Mouse (Mus musculus) neural tube, embryonic 15.5 days (tissue): ENCODE data around the gene Rab5if. TPM values are rescaled to one million over a fixed set of nuclear protein-coding genes. Genes with fewer than 3 reads are reported as not detected.

Experiments
- ATAC-seq: fragments of 200-750 bp; cut with Nextera tagmentation; 2 replicates; pipeline ENCODE4 v1.8.0; 2017; ENCODE audit warnings: mild to moderate bottlenecking, moderate TSS enrichment, moderate library complexity; ENCODE audit not compliant: low FRiP score
- H3K27ac ChIP-seq: fragments of 300-500 bp; sonication (generic); replicated peaks from 2 replicates; pipeline ENCODE4 v1.5.1; 2015; ENCODE audit warnings: mild to moderate bottlenecking, inconsistent platforms
- H3K27me3 ChIP-seq: fragments of 300-500 bp; sonication (generic); replicated peaks from 2 replicates; pipeline ENCODE4 v1.6.1; 2015; ENCODE audit warnings: inconsistent platforms
- H3K36me3 ChIP-seq: fragments of 300-500 bp; sonication (generic); 2 replicates; pipeline ENCODE4 v1.6.1; 2015; ENCODE audit warnings: inconsistent platforms
- H3K4me1 ChIP-seq: fragments of 300-500 bp; sonication (generic); 2 replicates; pipeline ENCODE4 v1.6.1; 2015; ENCODE audit warnings: inconsistent platforms
- H3K4me2 ChIP-seq: fragments of 300-500 bp; sonication (generic); 2 replicates; pipeline ENCODE4 v1.6.1; 2015; ENCODE audit warnings: inconsistent platforms, mild to moderate bottlenecking, moderate library complexity
- H3K4me3 ChIP-seq: fragments of 300-500 bp; sonication (generic); replicated peaks from 2 replicates; pipeline ENCODE4 v1.5.1; 2015; ENCODE audit warnings: mild to moderate bottlenecking, inconsistent platforms
- H3K9ac ChIP-seq: fragments of 300-500 bp; sonication (generic); replicated peaks from 2 replicates; pipeline ENCODE4 v1.6.1; 2015; ENCODE audit warnings: mild to moderate bottlenecking, inconsistent platforms
- H3K9me3 ChIP-seq: fragments of 300-500 bp; sonication (generic); replicated peaks from 2 replicates; pipeline ENCODE4 v1.6.1; 2016; ENCODE audit warnings: inconsistent platforms
- WGBS: fragments of 180-500 bp; shearing (Covaris S2); methylation state at CpG from one replicate; pipeline ENCODE4 v1.1.7; 2015; ENCODE audit warnings: mixed read lengths; 5-methylcytosine and 5-hydroxymethylcytosine counted together
- polyA plus RNA-seq: library from polyadenylated mRNA; unstranded; fragments of >200 nt; fragmentation: Nextera tagmentation; extraction: Ambion mirVana; gene quantifications from 2 replicates; pipeline ENCODE4 v1.2.1, GENCODE M21; 2015

Rab5if gene
- polyA plus RNA-seq, 1 experiment from 2014 or later = 152 TPM

- Histone ChIP-seq H3K9me3 (no peaks in the 10 kb centered on the region), H3K27ac (no peak overlapping the region), H3K4me2 (no peak overlapping the region), H3K36me3 (peaks cover 15% of the 10 kb centered on the region; the same call in 1 of the 2 replicates), H3K27me3 (no peaks in the 10 kb centered on the region), H3K4me3 (no peak overlapping the region), H3K4me1 (peaks cover 17% of the 10 kb centered on the region), H3K9ac (no peak overlapping the region)
- 95% methylated on average over 1 of the region's 1 CpGs for WGBS
- ATAC-seq = no peak
These were observed 6.6 kb upstream of the Rab5if start for GRCm38 (mm10) chr2:156856311-156856710.

- no peak for ATAC-seq
These were observed 5.5 kb upstream of the Rab5if start for GRCm38 (mm10) chr2:156857385-156857791.

GRCm38 (mm10) chr2:156857835-156858234 lies 5.1 kb upstream of the Rab5if start, which contains the start of gene 4930518I15Rik:
4930518I15Rik (minus strand) TSS chr2:156857946.
- peaks cover 25% of the 10 kb centered on the region for H3K4me1 ChIP-seq
- H3K36me3 ChIP-seq = peaks cover 15% of the 10 kb centered on the region; the same call in 1 of the 2 replicates
- 82% methylated on average over 2 of the region's 2 CpGs for WGBS
- no peak for ATAC-seq
- no peak within 1 kb of the TSS for H3K27ac ChIP-seq
- no peak within 1 kb of the TSS for H3K9ac ChIP-seq
- H3K9me3 ChIP-seq = no peaks in the 10 kb centered on the region
- no peak within 1 kb of the TSS for H3K4me3 ChIP-seq
- H3K4me2 ChIP-seq = no peak within 1 kb of the TSS
- H3K27me3 ChIP-seq = no peaks in the 10 kb centered on the region

More at GRCm38 (mm10) chr2:156857385-156857791, 5.5 kb upstream of the Rab5if start:
- H3K4me1 ChIP-seq = peaks cover 25% of the 10 kb centered on the region
- H3K36me3 ChIP-seq = peaks cover 15% of the 10 kb centered on the region; the same call in 1 of the 2 replicates
- 83% methylated on average over 3 of the region's 3 CpGs for WGBS
- H3K27me3 ChIP-seq = no peaks in the 10 kb centered on the region
- H3K27ac ChIP-seq = no peak overlapping the region
- H3K9me3 ChIP-seq = no peaks in the 10 kb centered on the region
- no peak overlapping the region for H3K9ac ChIP-seq
- H3K4me3 ChIP-seq = no peak overlapping the region
- H3K4me2 ChIP-seq = no peak overlapping the region

GRCm38 (mm10) chr2:156858671-156859070 lies 4.3 kb upstream of the Rab5if start:
- Histone ChIP-seq H3K4me1 (peaks cover 28% of the 10 kb centered on the region), H3K27ac (no peak overlapping the region), H3K4me2 (no peak overlapping the region), H3K4me3 (no peak overlapping the region), H3K9me3 (no peaks in the 10 kb centered on the region), H3K9ac (no peak overlapping the region), H3K36me3 (peaks cover 15% of the 10 kb centered on the region; the same call in 1 of the 2 replicates), H3K27me3 (no peaks in the 10 kb centered on the region)
- 86% methylated on average over 7 of the region's 7 CpGs for WGBS
- no peak for ATAC-seq

GRCm38 (mm10) chr2:156862041-156862717 lies 749 bp upstream of the Rab5if start:
- ATAC-seq = peak; percentile 6; the same call in 1 of the 2 replicates
- H3K4me1 ChIP-seq = peaks cover 44% of the 10 kb centered on the region
- H3K36me3 ChIP-seq = peaks cover 24% of the 10 kb centered on the region

GRCm38 (mm10) chr2:156863487-156864160 lies 696 bp downstream of the Rab5if start:
- Histone ChIP-seq H3K4me3 (peak overlapping the region; percentile 80), H3K36me3 (peaks cover 23% of the 10 kb centered on the region), H3K27ac (peak overlapping the region; percentile 89), H3K27me3 (no peaks in the 10 kb centered on the region), H3K4me1 (peaks cover 41% of the 10 kb centered on the region), H3K9me3 (no peaks in the 10 kb centered on the region), H3K4me2 (peak overlapping the region; percentile 92), H3K9ac (peak overlapping the region; percentile 92)
- ATAC-seq = peak; percentile 39
- WGBS = 2% methylated on average over 28 of the region's 28 CpGs

More at GRCm38 (mm10) chr2:156862041-156862717, 749 bp upstream of the Rab5if start:
- Histone ChIP-seq H3K4me2 (peak overlapping the region; percentile 89), H3K27me3 (no peaks in the 10 kb centered on the region), H3K27ac (peak overlapping the region; percentile 92), H3K9me3 (no peaks in the 10 kb centered on the region), H3K4me3 (peak overlapping the region; percentile 80), H3K9ac (peak overlapping the region; percentile 77)
- under 1% methylated on average over 19 of the region's 19 CpGs for WGBS

- no peak for ATAC-seq
- WGBS = 78% methylated on average over 3 of the region's 3 CpGs
- H3K27ac ChIP-seq = no peak overlapping the region
- peak overlapping the region; percentile 92 for H3K4me2 ChIP-seq
- H3K9me3 ChIP-seq = no peaks in the 10 kb centered on the region
- no peak overlapping the region for H3K9ac ChIP-seq
- peaks cover 27% of the 10 kb centered on the region for H3K36me3 ChIP-seq
- no peaks in the 10 kb centered on the region for H3K27me3 ChIP-seq
- peaks cover 41% of the 10 kb centered on the region for H3K4me1 ChIP-seq
- peak overlapping the region; percentile 80 for H3K4me3 ChIP-seq
These were observed 1.6 kb downstream of the Rab5if start for GRCm38 (mm10) chr2:156864481-156864880.

- WGBS = 81% methylated on average over 8 of the region's 8 CpGs
- no peak for ATAC-seq
- H3K4me1 ChIP-seq = peaks cover 20% of the 10 kb centered on the region
These were observed 6.1 kb downstream of the Rab5if start for GRCm38 (mm10) chr2:156868994-156869393.

GRCm38 (mm10) chr2:156869554-156869953 lies 6.6 kb downstream of the Rab5if start:
- H3K4me3 ChIP-seq = no peak overlapping the region
- no peak overlapping the region for H3K9ac ChIP-seq
- H3K27me3 ChIP-seq = no peaks in the 10 kb centered on the region
- H3K4me1 ChIP-seq = peaks cover 15% of the 10 kb centered on the region
- no peak overlapping the region for H3K27ac ChIP-seq
- H3K9me3 ChIP-seq = no peaks in the 10 kb centered on the region
- peaks cover 66% of the 10 kb centered on the region for H3K36me3 ChIP-seq
- no peak overlapping the region for H3K4me2 ChIP-seq
- WGBS = 91% methylated on average over 7 of the region's 7 CpGs
- no peak for ATAC-seq

More at GRCm38 (mm10) chr2:156868994-156869393, 6.1 kb downstream of the Rab5if start:
- H3K9ac ChIP-seq = no peak overlapping the region
- no peak overlapping the region for H3K27ac ChIP-seq
- H3K4me3 ChIP-seq = no peak overlapping the region
- H3K36me3 ChIP-seq = peaks cover 61% of the 10 kb centered on the region
- H3K9me3 ChIP-seq = no peaks in the 10 kb centered on the region
- H3K4me2 ChIP-seq = no peak overlapping the region
- H3K27me3 ChIP-seq = no peaks in the 10 kb centered on the region

GRCm38 (mm10) chr2:156870519-156870918 lies 7.6 kb downstream of the Rab5if start:
- Histone ChIP-seq H3K4me1 (peaks cover 9% of the 10 kb centered on the region), H3K27me3 (no peaks in the 10 kb centered on the region), H3K4me3 (no peak overlapping the region), H3K9ac (no peak overlapping the region), H3K27ac (no peak overlapping the region), H3K36me3 (peaks cover 67% of the 10 kb centered on the region), H3K4me2 (no peak overlapping the region), H3K9me3 (no peaks in the 10 kb centered on the region)
- ATAC-seq = no peak
- WGBS = 54% methylated on average over 6 of the region's 6 CpGs

- H3K27ac ChIP-seq = no peak overlapping the region
- H3K9ac ChIP-seq = no peak overlapping the region
- ATAC-seq = 0 out of 2 replicates have a peak, but pooled peaks have one; percentile 38
- H3K9me3 ChIP-seq = no peaks in the 10 kb centered on the region
- no peak overlapping the region for H3K4me3 ChIP-seq
- H3K4me2 ChIP-seq = no peak overlapping the region
- H3K4me1 ChIP-seq = peaks cover 4% of the 10 kb centered on the region; the same call in 1 of the 2 replicates
- 38% methylated on average over 5 of the region's 5 CpGs for WGBS
- no peaks in the 10 kb centered on the region for H3K27me3 ChIP-seq
- H3K36me3 ChIP-seq = peaks cover 53% of the 10 kb centered on the region
These were observed 10.7 kb downstream of the Rab5if start for GRCm38 (mm10) chr2:156873629-156874028.
